Mouse (Mus musculus): ENCODE results near the gene Rgs6.

GRCm38 (mm10) chr12:82744826-82745225, 156.7 kb downstream of the Rgs6 start:
- TF ChIP-seq CTCF (IDR thresholded peaks at IDR 0.05): no peak
- TF ChIP-seq POLR2A (IDR thresholded peaks at IDR 0.05; ENCODE audit: insufficient read depth, low read depth, low read length): no peak

Measured in heart, adult 2 months (tissue).